Comparison of ENCODE assay signal across 9 mouse cellular contexts in the genomic region with DNA sequence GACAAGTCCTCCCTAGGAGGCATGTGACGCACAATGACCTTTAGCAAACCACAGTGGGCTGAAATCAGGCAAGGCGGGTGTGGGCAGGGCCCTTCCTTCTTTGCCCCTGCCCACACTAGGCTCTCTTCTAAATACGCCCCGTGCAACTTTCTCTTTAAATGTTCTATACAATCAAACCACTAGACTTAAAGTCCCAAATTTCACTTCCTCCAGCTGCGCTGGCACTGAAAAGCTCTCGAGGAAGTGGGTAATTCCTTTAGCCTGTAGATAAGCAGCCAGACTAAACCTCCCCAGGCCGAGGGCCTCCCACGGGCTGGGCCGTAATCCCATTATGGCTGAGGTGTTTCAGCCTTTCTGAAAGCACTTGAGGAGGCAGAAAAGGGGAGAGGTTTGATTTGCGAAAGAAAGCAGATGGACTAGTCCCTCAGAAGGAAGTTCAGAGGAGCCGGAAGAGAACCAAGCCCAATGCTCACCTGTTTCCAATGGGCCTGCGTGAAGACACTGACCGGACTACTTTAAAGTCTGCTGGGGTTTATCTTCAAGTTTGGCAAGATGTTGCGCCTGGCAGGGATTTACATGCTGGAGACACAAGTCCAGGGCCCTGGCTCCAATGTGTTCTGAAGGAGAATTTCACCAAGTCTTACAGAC. TPM values are rescaled to one million over a fixed set of nuclear protein-coding genes. Genes with fewer than 3 reads are reported as not detected.
DNase-seq lines count a peak whose midpoint lies in the region; ATAC-seq and TF ChIP-seq lines count a peak whose summit lies in the region.
"Had no signal": no experiment of that assay in that cellular context is flagged by ENCODE, and none has a peak within 500 bp of the region (broad histone marks: within the 10 kb centered on the region; RNA-seq: fewer than 3 reads in every experiment).

No protein-coding gene starts in this region.

- H3K9ac ChIP-seq in liver, embryonic 12.5 days: no peak overlapping the region
- H3K9ac ChIP-seq: forebrain, embryonic 15.5 days had no signal

- intact Hi-C loops in gastrocnemius, adult 2 months (cut with DNase I): no loop called here

- H3K4me2 ChIP-seq in liver, embryonic 12.5 days: peak overlapping the region; percentile 24
- H3K4me2 ChIP-seq: forebrain, embryonic 15.5 days had no signal

- WGBS in liver, embryonic 12.5 days (ENCODE audit: insufficient replicate concordance): 20% methylated on average over 14 of the region's 14 CpGs
- 56% methylated on average over 14 of the region's 14 CpGs for WGBS in limb, embryonic 10.5 days
- WGBS in kidney, adult 2 months: 58% methylated on average over 14 of the region's 14 CpGs

- peak overlapping the region; percentile 92 for H3K27ac ChIP-seq in gastrocnemius, adult 2 months
- 0 out of 2 replicates have a peak overlapping the region, but pooled peaks have one; percentile 15 for H3K27ac ChIP-seq in liver, embryonic 12.5 days
- no peak overlapping the region for H3K27ac ChIP-seq in limb, embryonic 10.5 days
- H3K27ac ChIP-seq in kidney, adult 2 months (ENCODE audit: insufficient read depth, low read depth, low read length): no peak overlapping the region
- H3K27ac ChIP-seq: forebrain, embryonic 15.5 days had no signal

- no peak for TF ChIP-seq CTCF in gastrocnemius, adult 2 months (IDR thresholded peaks at IDR 0.05)
- no peak for TF ChIP-seq CTCF in kidney, adult 2 months (conservative IDR thresholded peaks at IDR 0.05; ENCODE audit: insufficient read depth, insufficient read length, low read depth, low read length)

- H3K27me3 ChIP-seq in liver, embryonic 12.5 days (replicated peaks): no peaks in the 10 kb centered on the region
- H3K27me3 ChIP-seq in limb, embryonic 10.5 days (ENCODE audit: low read depth, poor library complexity, severe bottlenecking): no peaks in the 10 kb centered on the region
- no peaks in the 10 kb centered on the region for H3K27me3 ChIP-seq in kidney, adult 2 months (replicated peaks; ENCODE audit: control insufficient read depth, insufficient read depth, low read length)
- H3K27me3 ChIP-seq: forebrain, embryonic 15.5 days had no signal

- peaks cover 99% of the 10 kb centered on the region for H3K4me1 ChIP-seq in liver, embryonic 12.5 days
- peaks cover 24% of the 10 kb centered on the region for H3K4me1 ChIP-seq in limb, embryonic 10.5 days
- H3K4me1 ChIP-seq in kidney, adult 2 months (ENCODE audit: control insufficient read depth, insufficient read depth, low read length): peaks cover 16% of the 10 kb centered on the region; the same call in 1 of the 2 replicates

- DNase-seq in gastrocnemius, adult 2 months: no peak
- no peak for DNase-seq in gastrocnemius, adult 18-20 months (ENCODE audit: low spot score)
- DNase-seq in T-cell, adult 2 months (ENCODE audit: low spot score): peak; percentile 38
- DNase-seq in naive thymus-derived CD4-positive, alpha-beta T cell, adult 2 months (ENCODE audit: low read depth): peak; percentile 65
- DNase-seq in limb, embryonic 10.5 days (ENCODE audit: low spot score): no peak
- DNase-seq in c-Kit-positive CD71-positive TER-119-positive erythroid progenitor cells, embryonic 14.5 days (ENCODE audit: low spot score): no peak
- no peak for DNase-seq in kidney, adult 2 months

- peak overlapping the region; percentile 2; the same call in 1 of the 2 replicates for H3K4me3 ChIP-seq in gastrocnemius, adult 2 months
- no peak overlapping the region for H3K4me3 ChIP-seq in liver, embryonic 12.5 days
- no peak overlapping the region for H3K4me3 ChIP-seq in limb, embryonic 10.5 days
- no peak overlapping the region for H3K4me3 ChIP-seq in kidney, adult 2 months (ENCODE audit: insufficient read depth, low read depth, low read length)
- H3K4me3 ChIP-seq: forebrain, embryonic 15.5 days had no signal

- H3K36me3 ChIP-seq in liver, embryonic 12.5 days: peaks cover 14% of the 10 kb centered on the region
- peaks cover 15% of the 10 kb centered on the region for H3K36me3 ChIP-seq in limb, embryonic 10.5 days
- H3K36me3 ChIP-seq in kidney, adult 2 months (ENCODE audit: control insufficient read depth, insufficient read depth, low read length): peaks cover 1% of the 10 kb centered on the region; the same call in 1 of the 2 replicates
- H3K36me3 ChIP-seq: forebrain, embryonic 15.5 days had no signal

- no peaks in the 10 kb centered on the region for H3K9me3 ChIP-seq in liver, embryonic 12.5 days (replicated peaks)
- H3K9me3 ChIP-seq in limb, embryonic 10.5 days (replicated peaks): no peaks in the 10 kb centered on the region
- H3K9me3 ChIP-seq: forebrain, embryonic 15.5 days had no signal

- no peak for ATAC-seq in liver, embryonic 12.5 days
- ATAC-seq: forebrain, embryonic 15.5 days had no signal

- TF ChIP-seq POLR2A in kidney, adult 2 months (IDR thresholded peaks at IDR 0.05; ENCODE audit: low read depth, low read length): no peak

RNA-seq across cellular contexts. Expression of a gene that starts 26.6 kb away (rescaled TPM):
- 100 to 1,000 TPM; 279 to 395 TPM for total RNA-seq in gastrocnemius, adult 2 months (2021)
- 100 to 1,000 TPM; 212 to 245 TPM for total RNA-seq in gastrocnemius, adult 18-20 months (2021)
- polyA plus RNA-seq in liver, embryonic 12.5 days (2016; fragmentation: Nextera tagmentation; extraction: Ambion mirVana): 6.8 and 6.9 TPM in 2 replicates
- 5.1 and 7.2 TPM in 2 replicates for polyA plus RNA-seq in limb, embryonic 10.5 days (2016; fragmentation: Nextera tagmentation; extraction: Ambion mirVana)
- 33.5 and 34.2 TPM in 2 replicates for polyA plus RNA-seq in kidney, adult 2 months (2012; rRNA removed)

Comparison
In these comparisons a context has a peak if more than half of its experiments do, and no peak if none do; other contexts are left out.
1. DNase-seq: peak in T-cell, adult 2 months (single experiment) and naive thymus-derived CD4-positive, alpha-beta T cell, adult 2 months (single experiment); none in gastrocnemius, adult 2 months (single experiment), gastrocnemius, adult 18-20 months (single experiment), limb, embryonic 10.5 days (single experiment), c-Kit-positive CD71-positive TER-119-positive erythroid progenitor cells, embryonic 14.5 days (single experiment) and kidney, adult 2 months (single experiment).
2. H3K27ac ChIP-seq: peak in gastrocnemius, adult 2 months (single experiment) and liver, embryonic 12.5 days (single experiment); none in limb, embryonic 10.5 days (single experiment) and kidney, adult 2 months (single experiment).